26 mouse cellular contexts compared by ENCODE assay signal in genomic region chr6:38348811-38349453, GRCm38 (mm10). TPM values are rescaled to one million over a fixed set of nuclear protein-coding genes. Genes with fewer than 3 reads are reported as not detected.
DNase-seq lines count a peak whose midpoint lies in the region; ATAC-seq and TF ChIP-seq lines count a peak whose summit lies in the region.
"Had no signal": no experiment of that assay in that cellular context is flagged by ENCODE, and none has a peak within 500 bp of the region (broad histone marks: within the 10 kb centered on the region; RNA-seq: fewer than 3 reads in every experiment).

No protein-coding gene starts in this region.

- no peak for ATAC-seq in erythroblast, adult 5-6 weeks (replicated peaks; ENCODE audit: low FRiP score, poor library complexity, severe bottlenecking)
- ATAC-seq in liver, embryonic 11.5 days (replicated peaks; ENCODE audit: low FRiP score): no peak
- ATAC-seq in liver, embryonic 16.5 days (ENCODE audit: low read depth): no peak
- no peak for ATAC-seq in intestine, postnatal 0 days
- ATAC-seq: forebrain, embryonic 15.5 days; hindbrain, postnatal 0 days; intestine, embryonic 16.5 days; midbrain, embryonic 16.5 days had no signal

- peak overlapping the region; percentile 5; the same call in 1 of the 2 replicates for H3K4me2 ChIP-seq in liver, embryonic 11.5 days
- H3K4me2 ChIP-seq in liver, embryonic 16.5 days (ENCODE audit: low read depth, low read length): peak overlapping the region; percentile 34; the same call in 1 of the 2 replicates
- H3K4me2 ChIP-seq in intestine, postnatal 0 days (replicated peaks; ENCODE audit: low read depth): no peak overlapping the region
- H3K4me2 ChIP-seq: embryonic facial prominence, embryonic 15.5 days; forebrain, embryonic 15.5 days; midbrain, embryonic 11.5 days had no signal

- peak; percentile 51 for DNase-seq in CD4-positive helper T cell, adult 2 months (ENCODE audit: low read depth, low spot score)
- DNase-seq in liver, embryonic 11.5 days (ENCODE audit: low spot score): no peak
- no peak for DNase-seq in frontal cortex, postnatal 36 days (ENCODE audit: low spot score in 2 of 2)
- DNase-seq: adrenal gland, adult 8-10 months; cerebellum, adult 8-10 months; cerebellum, postnatal 25 days; heart, postnatal 10 days; kidney, adult 9 months; kidney, postnatal 10 days; lung, postnatal 36 days; right cerebral cortex, postnatal 25 days; thymus, adult 18-20 months; thymus, postnatal 25 days had no signal

- peak overlapping the region; percentile 91 for H3K4me3 ChIP-seq in erythroblast, embryonic 14.5 days (replicated peaks)
- H3K4me3 ChIP-seq in liver, embryonic 11.5 days (ENCODE audit: low read depth, low read length): no peak overlapping the region
- no peak overlapping the region for H3K4me3 ChIP-seq in liver, embryonic 16.5 days (ENCODE audit: low read depth, low read length)
- no peak overlapping the region for H3K4me3 ChIP-seq in intestine, postnatal 0 days (ENCODE audit: low read depth, low read length)
- H3K4me3 ChIP-seq: embryonic facial prominence, embryonic 10.5 days; embryonic facial prominence, embryonic 15.5 days; forebrain, embryonic 15.5 days had no signal

- H3K27me3 ChIP-seq in erythroblast, embryonic 14.5 days (ENCODE audit: control insufficient read depth): no peaks in the 10 kb centered on the region
- 0 out of 2 replicates have a peak, but pooled peaks cover 3% of the 10 kb centered on the region for H3K27me3 ChIP-seq in liver, embryonic 11.5 days (replicated peaks; ENCODE audit: control insufficient read depth, insufficient read depth, low read length)
- no peaks in the 10 kb centered on the region for H3K27me3 ChIP-seq in liver, embryonic 16.5 days (ENCODE audit: control insufficient read depth, insufficient read depth, low read depth, low read length)
- H3K27me3 ChIP-seq in intestine, postnatal 0 days (replicated peaks; ENCODE audit: control insufficient read depth, insufficient read depth, low read length): no peaks in the 10 kb centered on the region; the same call in 1 of the 2 replicates

- no peak overlapping the region for H3K27ac ChIP-seq in liver, embryonic 11.5 days (ENCODE audit: low read depth, low read length)
- H3K27ac ChIP-seq in liver, embryonic 16.5 days (ENCODE audit: low read length): peak overlapping the region; percentile 42; the same call in 1 of the 2 replicates
- no peak overlapping the region for H3K27ac ChIP-seq in intestine, postnatal 0 days (ENCODE audit: low read depth, low read length)
- H3K27ac ChIP-seq: embryonic facial prominence, embryonic 10.5 days; embryonic facial prominence, embryonic 15.5 days; forebrain, embryonic 15.5 days; hindbrain, postnatal 0 days; stomach, postnatal 0 days had no signal

- 79% methylated on average over 6 of the region's 6 CpGs for WGBS in liver, embryonic 11.5 days
- WGBS in liver, embryonic 16.5 days (ENCODE audit: insufficient replicate concordance): 73% methylated on average over 6 of the region's 6 CpGs
- WGBS in intestine, postnatal 0 days: 77% methylated on average over 6 of the region's 6 CpGs

- peaks cover 90% of the 10 kb centered on the region for H3K36me3 ChIP-seq in erythroblast, embryonic 14.5 days (ENCODE audit: control insufficient read depth)
- peaks cover 4% of the 10 kb centered on the region; the same call in 1 of the 2 replicates for H3K36me3 ChIP-seq in liver, embryonic 11.5 days (ENCODE audit: control insufficient read depth, insufficient read depth, low read length)
- H3K36me3 ChIP-seq in liver, embryonic 16.5 days (ENCODE audit: control insufficient read depth, insufficient read depth): peaks cover 3% of the 10 kb centered on the region
- H3K36me3 ChIP-seq in intestine, postnatal 0 days (ENCODE audit: control insufficient read depth, insufficient read depth): no peaks in the 10 kb centered on the region
- H3K36me3 ChIP-seq: embryonic facial prominence, embryonic 10.5 days; embryonic facial prominence, embryonic 15.5 days; forebrain, embryonic 15.5 days had no signal

- no peak for TF ChIP-seq CTCF in intestine, postnatal 0 days (IDR thresholded peaks at IDR 0.05; ENCODE audit: low read depth)

- no peaks in the 10 kb centered on the region for H3K9me3 ChIP-seq in erythroblast, embryonic 14.5 days (ENCODE audit: control insufficient read depth, low read length)
- H3K9me3 ChIP-seq in liver, embryonic 11.5 days (ENCODE audit: control insufficient read depth, low read length): no peaks in the 10 kb centered on the region
- no peaks in the 10 kb centered on the region for H3K9me3 ChIP-seq in liver, embryonic 16.5 days (replicated peaks; ENCODE audit: control insufficient read depth, low read length)
- H3K9me3 ChIP-seq in intestine, postnatal 0 days (ENCODE audit: control insufficient read depth): no peaks in the 10 kb centered on the region
- H3K9me3 ChIP-seq: embryonic facial prominence, embryonic 10.5 days; embryonic facial prominence, embryonic 15.5 days; forebrain, embryonic 15.5 days had no signal

- no peak overlapping the region for H3K9ac ChIP-seq in liver, embryonic 11.5 days (ENCODE audit: low read depth, low read length)
- H3K9ac ChIP-seq in liver, embryonic 16.5 days (ENCODE audit: low read depth, low read length): no peak overlapping the region
- no peak overlapping the region for H3K9ac ChIP-seq in intestine, postnatal 0 days (ENCODE audit: low read depth, low read length)
- H3K9ac ChIP-seq: embryonic facial prominence, embryonic 15.5 days; forebrain, embryonic 15.5 days had no signal

- peaks cover 80% of the 10 kb centered on the region for H3K4me1 ChIP-seq in erythroblast, embryonic 14.5 days (ENCODE audit: control insufficient read depth)
- H3K4me1 ChIP-seq in liver, embryonic 11.5 days (replicated peaks; ENCODE audit: control insufficient read depth, insufficient read depth, low read length): peaks cover 37% of the 10 kb centered on the region
- peaks cover 67% of the 10 kb centered on the region for H3K4me1 ChIP-seq in liver, embryonic 16.5 days (ENCODE audit: control insufficient read depth, low read depth, low read length)
- H3K4me1 ChIP-seq in intestine, postnatal 0 days (replicated peaks; ENCODE audit: control insufficient read depth, insufficient read depth, low read length): peaks cover 3% of the 10 kb centered on the region; the same call in 1 of the 2 replicates

RNA-seq across cellular contexts. Expression of gene Zc3hav1, which starts 5.5 kb away (rescaled TPM):
- polyA plus RNA-seq in erythroblast, embryonic 14.5 days (2012): 2.4 and 3.3 TPM in 2 replicates
- total RNA-seq in erythroblast, adult 5-6 weeks (2015; ENCODE audit: low replicate concordance): 266 and 278 TPM in 2 replicates
- 348 and 360 TPM in 2 replicates for total RNA-seq in erythroblast, adult 5-6 weeks (2017; ENCODE audit: low replicate concordance)
- polyA plus RNA-seq in liver, embryonic 11.5 days (2014; fragmentation: Nextera tagmentation; extraction: Ambion mirVana): 28.4 and 31.3 TPM in 2 replicates
- 21.4 and 22.3 TPM in 2 replicates for polyA plus RNA-seq in liver, embryonic 16.5 days (2015; fragmentation: Nextera tagmentation; extraction: Ambion mirVana)
- polyA plus RNA-seq in intestine, postnatal 0 days (2015; fragmentation: Nextera tagmentation; extraction: Ambion mirVana): 22.7 and 22.8 TPM in 2 replicates

RNA-seq across cellular contexts. Expression of gene Ttc26, which starts 32.3 kb away (rescaled TPM):
- not detected in 2 replicates for polyA plus RNA-seq in erythroblast, embryonic 14.5 days (2012)
- total RNA-seq in erythroblast, adult 5-6 weeks (2015; ENCODE audit: low replicate concordance): 0.21 TPM in 1 of 2 replicates, not detected in the other
- 0.70 TPM in 1 of 2 replicates, not detected in the other for total RNA-seq in erythroblast, adult 5-6 weeks (2017; ENCODE audit: low replicate concordance)
- 3.3 and 3.8 TPM in 2 replicates for polyA plus RNA-seq in liver, embryonic 11.5 days (2014; fragmentation: Nextera tagmentation; extraction: Ambion mirVana)
- polyA plus RNA-seq in liver, embryonic 16.5 days (2015; fragmentation: Nextera tagmentation; extraction: Ambion mirVana): 0.22 and 0.42 TPM in 2 replicates
- polyA plus RNA-seq in intestine, postnatal 0 days (2015; fragmentation: Nextera tagmentation; extraction: Ambion mirVana): 0.71 and 0.85 TPM in 2 replicates
- total RNA-seq: neutrophil, adult 5-6 weeks had no signal

RNA-seq across cellular contexts. Expression of gene Zc3hav1l, which starts 49.9 kb away (rescaled TPM):
- 0.07 and 0.11 TPM in 2 replicates for polyA plus RNA-seq in erythroblast, embryonic 14.5 days (2012)
- 2.5 and 4.8 TPM in 2 replicates for total RNA-seq in erythroblast, adult 5-6 weeks (2015; ENCODE audit: low replicate concordance)
- 1.8 and 3.8 TPM in 2 replicates for total RNA-seq in erythroblast, adult 5-6 weeks (2017; ENCODE audit: low replicate concordance)
- polyA plus RNA-seq in liver, embryonic 11.5 days (2014; fragmentation: Nextera tagmentation; extraction: Ambion mirVana): 8.3 and 8.9 TPM in 2 replicates
- polyA plus RNA-seq in liver, embryonic 16.5 days (2015; fragmentation: Nextera tagmentation; extraction: Ambion mirVana): 1.1 and 1.4 TPM in 2 replicates
- polyA plus RNA-seq in intestine, postnatal 0 days (2015; fragmentation: Nextera tagmentation; extraction: Ambion mirVana): 1.6 TPM in 2 replicates
